Mouse (Mus musculus): ENCODE results near the gene Agbl4.

The Agbl4 gene

GRCm38 (mm10) chr4:111498751-111499150 is 1101.3 kb downstream of the Agbl4 start:
- DNase-seq (ENCODE audit: low spot score in 2 of 2), result peak; percentile 39 to 59

DNA sequence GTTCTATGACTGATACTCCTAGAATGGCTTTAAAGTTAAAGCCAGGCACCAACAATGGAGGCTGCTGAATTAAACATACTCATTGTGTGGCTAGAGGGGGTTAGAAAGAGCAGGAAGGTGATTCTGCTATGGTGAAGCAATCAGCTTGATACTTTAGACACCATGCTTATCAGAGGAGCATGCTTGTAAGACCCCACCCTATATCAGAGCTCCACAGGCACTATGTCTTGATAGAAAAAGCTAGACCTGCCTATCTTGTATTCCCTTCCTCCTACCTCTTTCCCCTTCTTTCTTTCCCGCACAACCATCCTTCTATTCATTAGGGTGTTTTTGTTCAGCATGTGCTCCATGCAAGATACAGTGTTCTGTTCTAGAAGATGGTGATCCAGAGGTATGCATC is 1104.0 kb downstream of the Agbl4 start:
- DNase-seq (ENCODE audit: low spot score in 2 of 2), result no peak

GRCm38 (mm10) chr4:111502965-111503727 is 1105.7 kb downstream of the Agbl4 start:
- no peak for DNase-seq (ENCODE audit: low spot score in 2 of 2)

DNA sequence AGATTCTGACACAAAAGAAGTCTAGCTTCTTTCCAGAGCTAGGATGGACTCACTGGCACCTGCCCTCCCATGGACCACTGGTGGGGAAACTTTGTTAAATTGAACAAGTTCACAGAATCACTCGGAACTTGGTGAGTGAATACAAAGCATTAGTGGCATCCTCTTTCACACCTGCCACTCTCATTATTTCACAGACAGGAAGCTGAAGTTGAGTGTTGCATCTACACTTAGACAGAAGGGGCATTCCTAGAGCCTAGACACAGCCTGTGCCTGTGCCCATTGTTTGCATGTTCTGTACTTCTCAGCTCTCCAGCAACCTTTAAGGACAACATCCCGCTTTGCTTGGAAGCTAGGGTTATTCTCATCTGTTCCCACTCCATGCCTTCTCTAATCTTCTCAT is 1107.5 kb downstream of the Agbl4 start:
- DNase-seq (ENCODE audit: low spot score in 2 of 2), result no peak

DNA sequence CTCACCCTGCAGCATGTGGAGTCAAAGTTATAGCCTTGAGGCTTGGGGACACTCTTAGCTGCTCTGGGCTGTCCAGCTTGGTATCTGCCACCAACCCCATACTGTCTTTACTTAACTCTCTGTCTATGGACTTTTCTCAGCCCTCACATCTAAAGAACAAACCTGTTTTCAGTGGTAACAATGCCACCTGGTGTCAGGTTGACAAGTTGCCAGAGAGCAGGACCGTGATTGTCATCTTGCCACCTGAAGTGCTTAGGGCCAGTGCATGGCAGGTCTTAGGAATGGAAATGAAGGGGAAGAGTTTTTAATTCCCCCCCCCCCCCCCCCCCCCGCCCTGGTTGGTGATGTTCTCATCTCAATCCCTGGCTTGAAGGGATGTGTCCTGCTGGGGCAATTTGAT is 1112.7 kb downstream of the Agbl4 start:
- no peak for DNase-seq (ENCODE audit: low spot score in 2 of 2)

DNA sequence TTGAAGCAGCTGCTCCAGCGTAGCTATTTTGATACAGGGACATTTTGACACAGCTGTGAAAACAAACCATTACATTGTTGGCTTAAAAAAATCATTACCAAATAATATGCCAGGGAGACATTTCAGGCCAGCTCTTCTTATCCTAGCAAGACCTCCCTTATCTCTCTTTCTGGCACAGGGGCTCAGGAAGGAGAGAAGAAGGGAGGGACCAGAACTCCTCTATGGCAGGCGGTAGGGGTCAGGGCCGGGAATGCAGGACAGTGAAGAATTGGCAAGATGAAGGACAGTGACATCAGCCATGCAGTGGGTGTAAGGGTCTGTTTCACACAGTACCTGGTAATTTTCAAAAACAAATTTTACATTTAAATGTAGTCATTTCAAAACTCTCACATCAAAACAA is 1116.5 kb downstream of the Agbl4 start:
- no peak for DNase-seq (ENCODE audit: low spot score in 2 of 2)

DNA sequence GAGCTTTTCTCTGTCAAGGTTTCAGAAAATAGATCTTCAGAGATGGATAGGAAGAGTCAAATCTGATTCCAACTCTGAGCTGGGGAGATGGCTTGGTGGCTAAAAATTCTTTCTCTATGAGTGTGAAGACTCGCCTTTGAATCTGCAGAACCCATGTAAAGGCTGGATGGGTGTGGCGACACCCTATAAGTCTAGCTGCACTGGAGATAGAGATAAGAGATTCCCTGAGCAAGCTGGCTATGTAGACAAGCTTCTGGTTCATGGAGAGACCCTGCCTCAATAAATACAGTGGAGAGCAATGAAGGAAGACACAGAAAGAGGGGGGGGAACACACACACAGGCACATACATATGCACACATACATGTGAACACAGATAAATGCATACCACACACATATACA is 1118.7 kb downstream of the Agbl4 start:
- no peak for DNase-seq (ENCODE audit: low spot score in 2 of 2)

GRCm38 (mm10) chr4:111517063-111517792 is 1119.8 kb downstream of the Agbl4 start:
- DNase-seq (ENCODE audit: low spot score in 2 of 2), result no peak

DNA sequence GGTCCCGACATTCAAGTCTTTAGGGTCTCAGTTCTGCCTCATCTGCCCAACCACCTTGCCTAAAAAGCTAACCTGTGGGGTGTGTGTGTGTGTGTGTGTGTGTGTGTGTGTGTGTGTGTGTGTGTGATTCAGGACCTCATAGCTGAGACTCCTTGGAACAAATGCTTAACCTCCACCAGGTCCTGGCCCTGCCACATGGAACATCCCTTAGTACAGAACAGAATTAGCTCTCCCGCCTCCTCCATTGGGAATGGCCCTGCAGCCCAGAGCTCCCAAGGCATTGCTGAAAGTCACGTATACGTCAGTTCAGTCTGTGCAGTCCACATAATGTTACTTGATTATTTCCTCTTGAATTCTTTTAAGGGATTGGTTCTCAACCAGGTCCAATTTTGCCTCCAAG is 1120.7 kb downstream of the Agbl4 start:
- no peak for DNase-seq (ENCODE audit: low spot score in 2 of 2)

DNA sequence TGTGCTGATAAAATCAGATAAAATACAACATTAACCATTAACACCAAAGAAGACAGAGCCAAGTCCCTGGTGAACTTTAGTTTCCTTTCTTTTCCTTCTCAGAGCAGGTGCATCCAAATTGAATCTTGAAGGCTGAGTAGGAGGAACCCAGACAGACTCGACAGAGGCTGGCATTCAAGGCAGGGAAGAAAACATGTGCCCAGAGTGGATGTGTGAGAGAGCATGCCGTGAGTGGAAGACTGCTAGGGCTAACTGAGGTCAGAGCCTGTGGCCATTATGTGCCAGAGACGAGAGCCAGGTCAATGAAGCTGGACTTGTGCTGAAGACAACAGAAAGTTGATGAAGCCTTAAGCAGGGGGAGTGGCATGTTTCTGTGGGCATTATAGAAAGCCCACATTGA is 1121.8 kb downstream of the Agbl4 start:
- no peak for DNase-seq (ENCODE audit: low spot score in 2 of 2)

DNA sequence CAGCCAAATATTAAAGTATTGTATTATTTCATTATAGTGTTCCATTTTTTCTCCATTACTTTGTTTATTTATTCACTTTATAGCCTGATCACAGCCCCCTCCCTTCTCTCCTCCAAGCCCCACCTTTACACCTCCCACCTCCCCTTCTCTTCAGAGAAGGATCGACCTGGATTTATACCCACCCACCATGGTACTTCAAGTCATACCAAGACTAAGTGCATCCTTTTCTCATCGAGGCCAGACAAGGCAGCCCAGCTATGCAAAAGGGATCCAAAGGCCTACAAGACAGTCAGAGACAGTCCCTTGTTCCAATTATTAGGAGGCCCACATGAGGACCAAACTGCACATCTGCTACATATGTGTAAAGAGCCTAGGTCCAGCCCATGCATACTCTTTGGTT is 1122.5 kb downstream of the Agbl4 start:
- DNase-seq (ENCODE audit: low spot score in 2 of 2), result no peak

DNA sequence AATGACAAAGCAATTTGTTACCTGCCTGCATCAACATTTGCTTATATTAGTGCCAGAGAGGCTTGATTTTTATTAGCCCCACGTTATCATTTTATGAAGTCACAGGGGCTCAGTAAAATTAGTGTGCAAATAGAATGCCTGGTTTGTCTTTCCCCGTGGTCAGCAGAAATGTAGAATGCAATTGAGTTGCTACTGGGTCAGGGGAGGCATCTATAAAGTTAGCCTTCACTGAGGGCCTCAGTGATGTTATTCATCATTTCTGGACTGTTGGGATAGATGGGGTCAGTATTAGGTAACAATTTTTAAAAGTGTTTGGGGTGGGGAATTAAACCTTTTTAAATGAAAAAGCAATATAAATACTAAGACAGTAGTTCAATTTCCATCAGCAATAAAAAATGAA is 1125.5 kb downstream of the Agbl4 start:
- DNase-seq (ENCODE audit: low spot score in 2 of 2), result no peak

GRCm38 (mm10) chr4:111528961-111529360 is 1131.5 kb downstream of the Agbl4 start:
- DNase-seq (ENCODE audit: low spot score in 2 of 2), result no peak

DNA sequence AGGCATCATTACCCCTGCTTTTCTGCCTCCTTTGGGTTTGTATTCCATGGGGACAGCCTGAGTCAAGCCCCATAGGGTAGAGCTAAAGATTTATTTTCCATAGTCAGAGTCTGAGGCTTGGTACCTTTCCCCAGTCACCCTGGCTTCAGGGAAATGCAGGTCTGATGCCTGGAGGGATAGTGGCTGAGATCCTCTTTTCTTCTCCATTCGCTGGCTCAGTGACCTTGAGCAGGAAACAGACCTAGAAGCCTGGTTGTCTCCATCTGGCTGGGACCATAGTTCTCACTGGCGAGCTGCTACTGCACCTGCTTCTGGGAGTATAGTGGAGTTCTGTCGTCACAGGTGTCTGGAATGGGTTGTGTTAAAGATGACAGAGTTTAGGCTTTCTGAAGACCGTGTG is 1132.5 kb downstream of the Agbl4 start:
- no peak for DNase-seq (ENCODE audit: low spot score in 2 of 2)

DNA sequence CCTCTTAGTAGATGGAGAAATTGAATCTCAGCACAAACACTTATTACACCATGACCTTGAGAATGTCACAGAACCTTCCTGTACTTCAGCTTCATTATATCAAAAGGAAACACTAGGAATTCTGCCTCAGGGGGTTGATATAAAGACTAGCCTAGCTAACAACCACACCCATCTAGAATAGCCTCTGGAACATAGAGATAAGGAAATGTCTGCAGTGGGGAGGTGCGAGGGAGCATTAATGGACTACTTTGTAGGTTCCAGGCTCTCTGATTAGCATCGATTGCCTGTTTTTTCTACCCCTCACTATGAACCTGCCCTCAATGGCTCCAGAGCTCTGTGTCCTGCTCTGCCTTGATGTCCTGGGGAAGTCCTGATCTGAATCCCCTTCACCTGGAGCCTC is 1133.1 kb downstream of the Agbl4 start:
- DNase-seq (ENCODE audit: low spot score in 2 of 2), result no peak

GRCm38 (mm10) chr4:111544684-111545083 is 1147.2 kb downstream of the Agbl4 start:
- DNase-seq (ENCODE audit: low spot score in 2 of 2), result no peak

GRCm38 (mm10) chr4:111546009-111546408 is 1148.5 kb downstream of the Agbl4 start:
- DNase-seq (ENCODE audit: low spot score in 2 of 2), result no peak

GRCm38 (mm10) chr4:111555426-111555825 is 1158.0 kb downstream of the Agbl4 start:
- DNase-seq (ENCODE audit: low spot score in 2 of 2), result no peak

- DNase-seq (ENCODE audit: low spot score in 2 of 2), result no peak
These were observed 1179.8 kb downstream of the Agbl4 start for GRCm38 (mm10) chr4:111577087-111577773.

DNA sequence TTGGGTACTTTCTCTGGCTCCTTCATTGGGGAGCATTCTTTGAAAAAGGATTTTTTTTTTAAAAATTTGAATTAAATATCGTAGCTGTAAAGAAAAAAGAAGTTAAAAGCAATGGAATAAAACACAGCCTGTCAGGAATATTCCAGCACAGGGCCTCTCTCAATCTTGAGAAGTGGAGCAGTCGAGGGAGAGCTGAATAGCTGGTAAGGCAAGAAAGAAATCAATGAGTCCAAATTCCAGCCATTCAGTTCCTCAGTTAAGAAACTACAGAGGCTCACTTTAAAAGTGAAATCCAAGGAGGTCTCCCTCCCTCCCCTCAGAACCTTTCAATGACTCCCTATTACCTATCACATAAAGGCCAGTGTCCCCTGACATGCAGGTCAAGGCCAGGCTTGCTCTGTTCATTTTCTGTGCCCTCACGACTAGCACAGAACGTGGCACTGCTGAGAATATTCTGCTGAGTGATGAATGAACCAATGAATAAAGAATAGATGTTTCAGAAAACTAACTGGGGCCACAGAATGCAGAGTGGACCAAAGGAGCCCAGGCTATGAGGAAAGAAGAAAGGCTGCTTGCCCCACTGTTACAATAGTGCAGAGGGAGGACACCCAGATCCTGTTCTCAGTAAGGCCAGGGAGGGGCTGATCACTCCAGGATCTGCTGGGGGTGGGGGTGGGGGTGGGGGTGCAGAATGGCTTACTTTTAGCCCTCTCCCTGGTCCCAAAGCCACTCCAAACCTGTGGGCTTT is 1181.8 kb downstream of the Agbl4 start:
- DNase-seq (ENCODE audit: low spot score in 2 of 2), result no peak

DNA sequence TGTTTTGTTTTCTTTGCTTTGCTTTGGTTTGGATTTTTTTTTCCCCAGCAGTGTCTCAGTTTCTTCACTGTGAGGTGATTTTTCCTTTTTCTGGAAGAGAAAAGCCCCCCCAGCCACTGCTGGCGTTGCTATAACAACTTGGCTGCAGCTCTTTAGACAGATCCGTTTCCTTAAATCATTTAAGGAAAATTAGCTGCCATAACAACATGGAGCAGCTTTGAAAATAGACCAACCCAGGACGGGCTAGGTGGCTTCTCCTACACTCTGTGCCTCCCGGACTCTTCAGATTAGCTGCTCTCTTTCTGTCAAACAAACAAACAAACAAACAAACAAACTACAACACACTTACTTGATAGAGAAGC is 1182.4 kb downstream of the Agbl4 start:
- no peak for DNase-seq (ENCODE audit: low spot score in 2 of 2)

- DNase-seq (ENCODE audit: low spot score in 2 of 2), result no peak
These were observed 1182.8 kb downstream of the Agbl4 start for GRCm38 (mm10) chr4:111580239-111580638.

All from frontal cortex, postnatal 25 days (tissue).